Mouse (Mus musculus) ES-E14 (cell line): ENCODE measurements at regions not wholly inside any gene's neighbourhood (a gene's known extent, or its start where the extent isn't known, plus 50 kb on each side); places are given as distances from the start of the nearest gene placed in this dataset.

Experiments
- DNase-seq: peaks from one replicate; pipeline ENCODE4 v3.0.0-alpha.2; 2013; ENCODE audit warnings: low read depth, low spot score
- H3K27ac ChIP-seq: 2 replicates; pipeline ENCODE4 v1.5.1; 2012; ENCODE audit warnings: low read depth, mild to moderate bottlenecking, low read length, moderate library complexity, mixed read lengths; ENCODE audit not compliant: poor library complexity, insufficient read depth, severe bottlenecking
- H3K36me3 ChIP-seq: 2 replicates; pipeline ENCODE4 v1.6.1; 2012; ENCODE audit warnings: mild to moderate bottlenecking, low read length, moderate library complexity, mixed read lengths; ENCODE audit not compliant: control insufficient read depth, poor library complexity, insufficient read depth, severe bottlenecking
- H3K4me1 ChIP-seq, 2 experiments: fragments of 150-350 bp in 1 of 2; sonication (generic) in 1 of 2; 2 replicates each; pipeline ENCODE4 v1.6.1; 2012; ENCODE audit warnings: low read length in 2 of 2, mild to moderate bottlenecking in 1 of 2, mixed read lengths in 1 of 2; ENCODE audit not compliant: control insufficient read depth in 2 of 2, insufficient read depth in 2 of 2, poor library complexity in 1 of 2
- H3K4me3 ChIP-seq, 2 experiments: fragments of 150-350 bp in 1 of 2; sonication (generic) in 1 of 2; 2 replicates each; pipeline ENCODE4 v1.5.1; 2012; ENCODE audit warnings: low read length in 2 of 2, low read depth in 1 of 2, mild to moderate bottlenecking in 1 of 2, mixed read lengths in 1 of 2; ENCODE audit not compliant: insufficient read depth in 1 of 2, poor library complexity in 1 of 2, severe bottlenecking in 1 of 2
- H3K9ac ChIP-seq: 2 replicates; pipeline ENCODE4 v1.6.1; 2012; ENCODE audit warnings: low read depth, mild to moderate bottlenecking, low read length, mixed read lengths; ENCODE audit not compliant: poor library complexity, insufficient read depth, severe bottlenecking
- H3K9me3 ChIP-seq: fragments of 150-350 bp; sonication (generic); 2 replicates; pipeline ENCODE4 v1.6.1; 2012; ENCODE audit warnings: low read depth, mild to moderate bottlenecking, low read length; ENCODE audit not compliant: control insufficient read depth, insufficient read depth
- CHD2 ChIP-seq: IDR thresholded peaks from 2 replicates; pipeline ENCODE4 v1.6.1; 2014; ENCODE audit warnings: mild to moderate bottlenecking, low read depth, low read length, inconsistent platforms
- HCFC1 ChIP-seq: IDR thresholded peaks from 2 replicates; pipeline ENCODE4 v1.6.1; 2012; ENCODE audit warnings: low read length, inconsistent platforms, borderline replicate concordance; ENCODE audit not compliant: insufficient read depth
- MAFK ChIP-seq: IDR thresholded peaks from 2 replicates; pipeline ENCODE4 v1.6.1; 2014; ENCODE audit warnings: mild to moderate bottlenecking, low read depth, low read length, inconsistent platforms; ENCODE audit not compliant: insufficient read depth
- ZC3H11A ChIP-seq: IDR thresholded peaks from 2 replicates; pipeline ENCODE4 v1.6.1; 2012; ENCODE audit warnings: low read depth, mild to moderate bottlenecking, inconsistent platforms, low read length, borderline replicate concordance
- ZNF384 ChIP-seq: IDR thresholded peaks from 2 replicates; pipeline ENCODE4 v1.6.1; 2012; ENCODE audit warnings: low read depth, low read length, inconsistent platforms
- in situ Hi-C, 2 experiments: fragments of 600-800 bp; cut with MboI; formaldehyde crosslinking; loops; one replicate each; pipeline ENCODE4 v1.15.1; 2025; ENCODE audit warnings: low sequenced_read_pairs in 2 of 2, inconsistent platforms in 1 of 2; ENCODE audit not compliant: unreplicated experiment in 2 of 2

DNA sequence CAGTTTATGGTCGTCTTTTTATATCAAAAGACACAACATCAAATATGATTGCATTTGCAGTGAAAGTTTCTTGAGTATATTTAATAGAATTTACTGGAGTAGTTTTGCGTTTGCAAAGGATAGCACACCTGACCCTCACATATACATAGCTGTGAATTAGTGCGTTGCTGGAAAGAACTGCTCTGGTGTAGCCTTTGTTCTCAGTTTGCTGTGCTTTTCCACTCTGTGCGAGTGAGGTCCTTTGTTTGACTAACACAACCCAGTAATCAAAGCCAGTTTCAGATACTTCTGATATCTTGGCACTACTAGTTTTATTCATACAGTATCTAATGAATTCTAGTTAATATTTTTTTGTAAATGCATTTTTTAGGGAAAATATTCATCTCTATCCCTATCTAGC, 84.7 kb downstream of the Trim52 start:
- in situ Hi-C loops: no loop called here
- Histone ChIP-seq H3K9ac (no peak overlapping the region), H3K4me1 (no peaks in the 10 kb centered on the region), H3K27ac (no peak overlapping the region), H3K9me3 (no peaks in the 10 kb centered on the region), H3K36me3 (no peaks in the 10 kb centered on the region), H3K4me3 (no peak overlapping the region)
- TF ChIP-seq MAFK: no peak
- no peak for TF ChIP-seq ZNF384
- no peak for TF ChIP-seq CHD2
- TF ChIP-seq ZC3H11A: no peak
- TF ChIP-seq HCFC1: no peak
- no peak for DNase-seq

- DNase-seq: no peak
- Histone ChIP-seq H3K9ac (no peak overlapping the region), H3K4me3 (no peak overlapping the region), H3K4me1 (no peaks in the 10 kb centered on the region), H3K36me3 (no peaks in the 10 kb centered on the region), H3K9me3 (no peaks in the 10 kb centered on the region), H3K27ac (no peak overlapping the region)
- TF ChIP-seq ZC3H11A: no peak
- TF ChIP-seq CHD2: no peak
- TF ChIP-seq MAFK: no peak
- no peak for TF ChIP-seq HCFC1
- TF ChIP-seq ZNF384: no peak
- in situ Hi-C loops: no loop called here
These were observed 87.6 kb downstream of the Trim52 start for GRCm38 (mm10) chr14:106193583-106193982.

GRCm38 (mm10) chr14:106194104-106194503, 88.1 kb downstream of the Trim52 start:
- TF ChIP-seq CHD2 (no peak), HCFC1 (no peak), MAFK (no peak), ZC3H11A (no peak), ZNF384 (no peak)
- H3K27ac ChIP-seq: no peak overlapping the region
- H3K9me3 ChIP-seq: no peaks in the 10 kb centered on the region
- no peaks in the 10 kb centered on the region for H3K4me1 ChIP-seq
- no peaks in the 10 kb centered on the region for H3K36me3 ChIP-seq
- DNase-seq: no peak
- in situ Hi-C loops: no loop called here
- H3K9ac ChIP-seq: no peak overlapping the region
- no peak overlapping the region for H3K4me3 ChIP-seq

DNA sequence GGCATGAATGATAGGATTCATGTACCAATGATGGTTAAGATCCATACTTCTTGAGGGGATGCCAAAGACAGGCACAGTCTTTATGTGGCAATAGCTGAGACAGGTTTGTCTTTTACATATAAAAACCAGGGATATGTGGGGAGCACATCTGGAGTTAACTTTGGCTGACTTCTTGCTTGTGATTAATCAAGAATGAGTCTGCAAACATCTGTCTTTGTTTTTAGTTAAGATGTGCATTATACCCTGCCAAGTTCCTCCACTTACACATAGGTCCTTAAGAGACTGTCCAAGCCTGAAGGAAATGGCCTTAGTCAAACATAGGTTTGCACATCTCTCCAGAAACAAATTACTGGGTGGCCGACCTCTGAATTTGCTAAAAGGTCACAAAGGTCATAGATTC, 91.8 kb downstream of the Trim52 start:
- H3K4me3 ChIP-seq: no peak overlapping the region
- H3K27ac ChIP-seq: no peak overlapping the region
- in situ Hi-C loops: no loop called here
- H3K9ac ChIP-seq: no peak overlapping the region
- no peak for TF ChIP-seq ZNF384
- no peak for TF ChIP-seq CHD2
- no peak for TF ChIP-seq HCFC1
- no peak for TF ChIP-seq ZC3H11A
- no peak for TF ChIP-seq MAFK
- DNase-seq: no peak
- no peaks in the 10 kb centered on the region for H3K4me1 ChIP-seq
- H3K9me3 ChIP-seq: no peaks in the 10 kb centered on the region
- no peaks in the 10 kb centered on the region for H3K36me3 ChIP-seq

DNA sequence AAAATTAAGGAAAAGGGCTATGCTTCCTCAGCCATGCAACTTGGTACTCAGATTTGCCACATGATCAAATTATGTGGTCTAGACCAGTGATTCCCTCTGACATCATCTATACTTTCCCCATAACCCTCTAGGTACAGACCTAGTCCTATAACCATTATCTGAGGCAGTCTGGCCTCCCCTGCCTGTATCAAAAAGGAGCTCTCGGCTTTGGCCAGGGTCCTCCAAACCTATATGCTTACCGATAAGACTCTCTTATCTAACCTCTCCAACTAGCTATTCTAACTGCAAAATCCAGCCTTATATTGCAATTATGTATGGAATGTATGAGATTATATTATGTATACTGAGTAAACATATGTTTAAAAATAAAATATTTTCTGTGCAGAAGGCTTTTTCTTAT, 93.1 kb downstream of the Trim52 start:
- Histone ChIP-seq H3K4me1 (no peaks in the 10 kb centered on the region), H3K27ac (no peak overlapping the region), H3K4me3 (no peak overlapping the region), H3K9me3 (no peaks in the 10 kb centered on the region), H3K9ac (no peak overlapping the region), H3K36me3 (no peaks in the 10 kb centered on the region)
- no peak for DNase-seq
- in situ Hi-C loops: no loop called here
- TF ChIP-seq MAFK (no peak), ZNF384 (no peak), HCFC1 (no peak), ZC3H11A (no peak), CHD2 (no peak)
